Mouse (Mus musculus): ENCODE data around the gene Tdrd7. TPM values are rescaled to one million over a fixed set of nuclear protein-coding genes. Genes with fewer than 3 reads are reported as not detected.

Gene Tdrd7
- total RNA-seq, 2 experiments from 2014 or later = 20.7 to 20.9 TPM

GRCm38 (mm10) chr4:46038892-46039751, 74.0 kb downstream of the Tdrd7 start, which contains the start of gene Tmod1:
TSS of gene Tmod1 (plus strand) at chr4:46038935.
- intact Hi-C loops (cut with DNase I) = no loop called here
- peak in 1 of 2 experiments; percentile 52 for DNase-seq (ENCODE audit: low spot score in 2 of 2)

GRCm38 (mm10) chr4:46039899-46040298, 74.8 kb downstream of the Tdrd7 start:
- intact Hi-C loops (cut with DNase I) = loop anchor here (5.0 kb wide), 1 partner anchor 77 kb away; no protein-coding TSS in a partner anchor
- no peak for DNase-seq (ENCODE audit: low spot score in 2 of 2)

- DNase-seq (ENCODE audit: low spot score in 2 of 2) = peak in 1 of 2 experiments; percentile 40
- intact Hi-C loops (cut with DNase I) = loop anchor here (5.0 kb wide), 1 partner anchor 77 kb away; no protein-coding TSS in a partner anchor
These were observed 75.6 kb downstream of the Tdrd7 start for GRCm38 (mm10) chr4:46040594-46041192.

GRCm38 (mm10) chr4:46041761-46042504, 76.8 kb downstream of the Tdrd7 start:
- intact Hi-C loops (cut with DNase I) = loop anchor here (5.0 kb wide), 1 partner anchor 75 kb away; no protein-coding TSS in a partner anchor
- no peak for DNase-seq (ENCODE audit: low spot score in 2 of 2)

GRCm38 (mm10) chr4:46042505-46042850, 77.3 kb downstream of the Tdrd7 start:
- DNase-seq (ENCODE audit: low spot score in 2 of 2) = no peak
- intact Hi-C loops (cut with DNase I) = loop anchor here (5.0 kb wide), 1 partner anchor 75 kb away; no protein-coding TSS in a partner anchor

- no peak for DNase-seq (ENCODE audit: low spot score in 2 of 2)
These were observed 78.2 kb downstream of the Tdrd7 start for GRCm38 (mm10) chr4:46043361-46043760.

GRCm38 (mm10) chr4:46047971-46048370, 82.8 kb downstream of the Tdrd7 start:
- intact Hi-C loops (cut with DNase I) = no loop called here

More at GRCm38 (mm10) chr4:46043361-46043760, 78.2 kb downstream of the Tdrd7 start:
- intact Hi-C loops (cut with DNase I) = loop anchor here (5.0 kb wide), 1 partner anchor 74 kb away; no protein-coding TSS in a partner anchor

GRCm38 (mm10) chr4:46048418-46048817, 83.3 kb downstream of the Tdrd7 start:
- intact Hi-C loops (cut with DNase I) = no loop called here
- DNase-seq (ENCODE audit: low spot score in 2 of 2) = no peak

More at GRCm38 (mm10) chr4:46047971-46048370, 82.8 kb downstream of the Tdrd7 start:
- DNase-seq (ENCODE audit: low spot score in 2 of 2) = no peak

- DNase-seq (ENCODE audit: low spot score in 2 of 2) = no peak
- intact Hi-C loops (cut with DNase I) = no loop called here
These were observed 88.4 kb downstream of the Tdrd7 start for GRCm38 (mm10) chr4:46053323-46054107.

GRCm38 (mm10) chr4:46056163-46056562, 91.0 kb downstream of the Tdrd7 start:
- DNase-seq (ENCODE audit: low spot score in 2 of 2) = no peak
- intact Hi-C loops (cut with DNase I) = no loop called here

GRCm38 (mm10) chr4:46061259-46061962, 96.3 kb downstream of the Tdrd7 start:
- intact Hi-C loops (cut with DNase I) = loop anchor here (2.0 kb wide), 1 partner anchor 25 kb away; no protein-coding TSS in a partner anchor
- peak; percentile 80 to 85 for DNase-seq (ENCODE audit: low spot score in 2 of 2)

- intact Hi-C loops (cut with DNase I) = no loop called here
- DNase-seq (ENCODE audit: low spot score in 2 of 2) = no peak
These were observed 98.7 kb downstream of the Tdrd7 start for GRCm38 (mm10) chr4:46063841-46064240.

GRCm38 (mm10) chr4:46064263-46064662, 99.1 kb downstream of the Tdrd7 start:
- intact Hi-C loops (cut with DNase I) = no loop called here
- no peak for DNase-seq (ENCODE audit: low spot score in 2 of 2)

GRCm38 (mm10) chr4:46064961-46065360, 99.8 kb downstream of the Tdrd7 start:
- DNase-seq (ENCODE audit: low spot score in 2 of 2) = no peak
- intact Hi-C loops (cut with DNase I) = loop anchor here (5.0 kb wide), 1 partner anchor 37 kb away; no protein-coding TSS in a partner anchor

GRCm38 (mm10) chr4:46065695-46066340, 100.7 kb downstream of the Tdrd7 start:
- intact Hi-C loops (cut with DNase I) = loop anchor here (5.0 kb wide), 1 partner anchor 36 kb away; no protein-coding TSS in a partner anchor

GRCm38 (mm10) chr4:46068060-46068459, 102.9 kb downstream of the Tdrd7 start:
- intact Hi-C loops (cut with DNase I) = loop anchor here (2.0 to 5.0 kb wide), 2 partner anchors 17 to 34 kb away; no protein-coding TSS in a partner anchor

More at GRCm38 (mm10) chr4:46065695-46066340, 100.7 kb downstream of the Tdrd7 start:
- no peak for DNase-seq (ENCODE audit: low spot score in 2 of 2)

GRCm38 (mm10) chr4:46068573-46068972, 103.4 kb downstream of the Tdrd7 start:
- no peak for DNase-seq (ENCODE audit: low spot score in 2 of 2)
- intact Hi-C loops (cut with DNase I) = loop anchor here (2.0 to 5.0 kb wide), 2 partner anchors 16 to 34 kb away; no protein-coding TSS in a partner anchor

More at GRCm38 (mm10) chr4:46068060-46068459, 102.9 kb downstream of the Tdrd7 start:
- DNase-seq (ENCODE audit: low spot score in 2 of 2) = no peak

Data from left cerebral cortex, postnatal 14 days (tissue).